Mouse (Mus musculus) frontal cortex, adult (tissue): Measurements from ENCODE around the gene Hoxc10.

Experiments used
- ATAC-seq: cut with Nextera tagmentation; 2 replicates; pipeline ENCODE4 v1.9.2; 2017; ENCODE audit warnings: mild to moderate bottlenecking, moderate library complexity, mixed read lengths; ENCODE audit not compliant: low TSS enrichment

Gene Hoxc10

DNA sequence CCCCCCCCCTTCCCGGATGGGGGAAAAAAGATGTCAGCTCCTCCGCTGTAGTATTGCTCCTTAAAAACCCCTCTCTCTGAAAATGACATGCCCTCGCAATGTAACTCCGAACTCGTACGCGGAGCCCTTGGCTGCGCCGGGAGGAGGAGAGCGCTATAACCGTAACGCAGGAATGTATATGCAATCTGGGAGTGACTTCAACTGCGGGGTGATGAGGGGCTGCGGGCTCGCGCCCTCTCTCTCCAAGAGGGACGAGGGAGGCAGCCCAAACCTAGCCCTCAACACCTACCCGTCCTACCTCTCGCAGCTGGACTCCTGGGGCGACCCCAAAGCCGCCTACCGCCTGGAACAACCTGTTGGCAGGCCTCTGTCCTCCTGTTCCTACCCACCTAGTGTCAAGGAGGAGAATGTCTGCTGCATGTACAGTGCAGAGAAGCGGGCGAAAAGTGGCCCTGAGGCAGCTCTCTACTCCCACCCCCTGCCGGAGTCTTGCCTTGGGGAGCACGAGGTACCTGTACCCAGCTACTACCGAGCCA, at the start of gene Hoxc10:
Gene Hoxc10 (plus strand): TSS at position 21 of the 536 bp plus-strand sequence.
- ATAC-seq = no peak

- ATAC-seq = no peak
Measured at GRCm38 (mm10) chr15:102917972-102918572, 48.5 kb upstream of the Hoxc10 start.

GRCm38 (mm10) chr15:102918611-102919265, 47.9 kb upstream of the Hoxc10 start:
- ATAC-seq = no peak

GRCm38 (mm10) chr15:102919336-102920180, 47.0 kb upstream of the Hoxc10 start:
- ATAC-seq = no peak

GRCm38 (mm10) chr15:102920619-102921018, 46.0 kb upstream of the Hoxc10 start:
- ATAC-seq = no peak

- ATAC-seq = no peak
Measured at GRCm38 (mm10) chr15:102921053-102922011, 45.3 kb upstream of the Hoxc10 start, which contains the start of gene Hoxc13. Gene Hoxc13, plus strand, starts transcription at chr15:102921103.

GRCm38 (mm10) chr15:102922012-102922362, 44.6 kb upstream of the Hoxc10 start:
- no peak for ATAC-seq

GRCm38 (mm10) chr15:102922636-102923500, 43.7 kb upstream of the Hoxc10 start:
- no peak for ATAC-seq

DNA sequence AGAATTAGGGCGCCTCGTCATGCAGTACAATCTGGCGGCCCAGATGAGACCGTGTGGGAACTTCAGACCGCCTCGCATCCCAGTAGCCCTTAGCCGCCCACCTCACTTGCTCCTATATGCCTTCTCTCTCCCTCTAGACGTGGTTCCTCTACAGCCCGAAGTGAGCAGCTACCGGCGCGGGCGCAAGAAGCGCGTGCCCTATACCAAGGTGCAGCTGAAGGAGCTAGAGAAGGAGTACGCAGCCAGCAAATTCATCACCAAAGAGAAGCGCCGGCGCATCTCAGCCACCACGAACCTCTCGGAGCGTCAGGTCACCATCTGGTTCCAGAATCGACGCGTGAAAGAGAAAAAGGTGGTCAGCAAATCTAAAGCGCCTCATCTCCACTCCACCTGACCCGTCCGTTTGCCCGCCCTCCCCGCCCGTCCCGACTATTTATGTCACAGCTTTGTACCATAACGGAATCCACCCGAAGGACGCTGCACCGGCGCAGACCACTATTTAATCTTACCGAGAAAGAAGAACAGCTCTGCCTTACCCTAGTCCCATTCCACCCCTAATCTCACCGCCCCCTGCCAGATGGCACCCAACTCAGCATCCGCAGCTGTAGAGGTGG, 39.5 kb upstream of the Hoxc10 start:
- no peak for ATAC-seq

DNA sequence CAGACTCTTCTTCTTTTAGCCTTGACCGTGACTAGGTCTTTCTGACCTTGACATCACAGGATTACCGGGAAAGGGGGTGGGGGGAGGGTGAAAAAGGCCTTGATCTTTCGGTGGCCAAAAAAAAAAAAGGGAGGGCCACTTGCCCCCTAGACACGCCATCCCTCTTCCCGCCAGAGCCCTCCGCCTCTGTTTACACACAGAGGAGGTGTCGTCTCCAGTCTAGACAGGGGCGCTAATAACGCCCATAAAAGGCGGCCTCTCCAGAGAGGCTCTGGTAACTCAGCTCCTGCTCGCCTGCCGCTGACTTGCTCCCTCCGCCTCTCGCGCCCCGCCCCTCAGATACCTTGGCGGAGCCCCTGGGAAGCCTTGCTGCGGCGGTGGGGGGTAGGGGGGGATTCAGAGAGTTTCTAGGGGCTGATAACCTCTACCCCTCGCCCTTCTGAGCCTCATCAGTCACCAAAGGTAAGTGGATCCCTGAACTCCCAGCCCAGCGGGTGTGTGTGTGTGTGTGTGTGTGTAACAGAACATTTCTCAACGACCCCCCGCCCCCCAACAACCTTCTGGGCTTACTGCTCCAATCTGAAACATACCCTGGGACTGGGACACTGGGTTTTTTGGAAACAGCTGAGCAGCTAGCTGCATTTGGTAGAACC, 34.8 kb upstream of the Hoxc10 start:
- ATAC-seq = no peak

GRCm38 (mm10) chr15:102934438-102934837, 32.2 kb upstream of the Hoxc10 start:
- ATAC-seq = no peak

- ATAC-seq = no peak
Measured at GRCm38 (mm10) chr15:102934897-102935296, 31.7 kb upstream of the Hoxc10 start.

DNA sequence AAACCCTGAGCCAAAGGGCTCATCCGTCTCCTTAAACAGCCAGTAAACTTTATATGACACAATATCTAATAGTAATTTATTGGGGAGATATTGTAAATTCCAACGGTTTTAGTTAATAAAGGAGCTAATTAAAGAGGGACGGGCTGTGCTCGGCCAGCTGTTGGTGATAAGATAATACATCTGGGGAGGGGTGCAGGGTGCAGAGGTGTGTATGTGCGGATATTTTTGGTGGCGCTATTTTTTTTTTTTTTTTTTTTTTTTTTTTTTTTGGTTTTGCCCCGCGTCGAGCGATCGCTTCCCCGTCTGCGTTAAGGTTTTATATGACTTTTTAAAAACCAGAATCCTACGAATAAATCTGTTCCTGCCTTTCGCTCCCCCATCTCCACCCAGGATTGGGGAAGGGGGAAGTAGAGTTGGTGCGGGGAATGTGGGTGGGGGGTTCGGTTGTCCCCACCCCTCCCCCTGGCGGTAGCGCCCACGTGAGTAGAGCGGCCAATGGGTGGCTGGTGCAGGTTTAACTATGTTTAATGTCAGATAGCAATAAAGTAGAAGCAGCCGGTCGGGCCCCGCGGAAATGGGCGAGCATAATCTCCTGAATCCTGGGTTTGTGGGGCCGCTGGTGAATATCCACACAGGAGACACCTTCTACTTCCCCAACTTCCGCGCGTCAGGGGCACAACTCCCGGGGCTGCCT, 30.2 kb upstream of the Hoxc10 start, which contains the start of gene Hoxc12:
Gene Hoxc12 (plus strand): TSS at position 479 of the 694 bp plus-strand sequence.
- no peak for ATAC-seq

DNA sequence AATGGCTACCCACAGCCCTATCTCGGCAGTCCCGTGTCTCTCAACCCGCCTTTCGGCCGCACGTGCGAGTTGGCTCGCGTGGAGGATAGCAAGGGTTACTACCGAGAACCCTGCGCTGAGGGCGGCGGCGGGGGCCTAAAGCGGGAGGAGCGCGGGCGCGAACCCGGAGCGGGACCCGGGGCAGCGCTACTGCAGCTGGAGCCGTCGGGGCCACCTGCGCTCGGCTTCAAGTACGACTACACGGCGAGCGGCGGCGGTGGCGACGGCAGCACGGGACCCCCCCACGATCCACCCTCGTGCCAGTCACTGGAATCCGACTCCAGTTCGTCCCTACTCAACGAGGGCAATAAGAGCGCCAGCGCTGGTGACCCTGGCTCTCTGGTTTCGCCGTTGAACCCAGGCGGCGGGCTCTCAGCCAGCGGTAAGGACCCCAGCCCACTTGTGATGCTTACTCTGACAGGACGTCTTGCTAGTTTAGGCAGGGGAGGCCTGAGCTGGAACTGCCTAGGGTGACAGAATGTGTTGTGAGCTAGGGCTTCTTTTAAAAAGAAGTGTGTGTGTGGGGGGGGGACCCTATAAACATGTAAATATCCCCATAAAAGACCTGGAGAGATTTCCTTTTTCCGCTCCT, 29.4 kb upstream of the Hoxc10 start:
- ATAC-seq = no peak

DNA sequence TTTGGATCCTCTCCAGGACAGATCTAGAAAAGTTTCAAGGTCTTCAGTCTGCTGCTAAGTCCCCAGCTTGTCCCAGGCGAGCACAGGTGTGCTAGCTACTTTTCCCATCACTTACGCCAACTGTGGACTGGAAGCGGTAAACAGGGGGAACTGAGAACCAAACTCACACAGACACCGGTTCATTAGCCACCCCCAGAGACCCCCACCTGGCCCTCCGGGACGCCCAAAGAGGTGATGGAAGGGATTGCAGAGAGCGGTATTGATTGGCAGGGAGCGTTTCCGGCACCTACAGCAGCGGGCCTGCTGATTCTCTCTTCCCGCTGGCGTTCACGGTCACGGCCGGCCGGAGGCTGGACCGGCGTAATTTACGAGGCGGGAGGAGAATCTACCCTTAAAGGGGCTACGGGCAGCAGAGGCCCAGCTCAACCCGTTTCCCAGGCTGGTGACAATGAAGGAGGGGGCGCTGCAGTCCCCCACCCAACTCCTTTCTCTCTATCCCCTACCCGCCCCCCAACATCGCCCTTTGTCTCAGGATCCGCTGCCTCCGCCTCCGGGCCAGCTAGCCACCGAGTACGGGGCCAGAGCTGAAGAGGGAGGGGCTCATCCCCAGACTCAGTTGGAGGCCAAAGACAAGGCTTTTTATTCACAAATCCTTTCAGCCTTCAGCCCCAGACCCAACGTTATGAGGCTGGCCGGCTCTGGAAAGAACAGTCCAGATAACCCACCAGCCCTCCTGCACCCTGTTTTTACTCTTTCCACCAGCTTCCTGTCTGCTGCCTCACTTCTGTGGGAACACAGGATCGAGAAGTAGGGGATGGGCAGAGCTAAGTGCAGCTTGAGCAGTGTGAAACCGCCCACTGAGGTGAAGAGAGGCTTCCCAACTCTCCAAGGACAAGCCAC, 27.1 kb upstream of the Hoxc10 start:
- no peak for ATAC-seq

DNA sequence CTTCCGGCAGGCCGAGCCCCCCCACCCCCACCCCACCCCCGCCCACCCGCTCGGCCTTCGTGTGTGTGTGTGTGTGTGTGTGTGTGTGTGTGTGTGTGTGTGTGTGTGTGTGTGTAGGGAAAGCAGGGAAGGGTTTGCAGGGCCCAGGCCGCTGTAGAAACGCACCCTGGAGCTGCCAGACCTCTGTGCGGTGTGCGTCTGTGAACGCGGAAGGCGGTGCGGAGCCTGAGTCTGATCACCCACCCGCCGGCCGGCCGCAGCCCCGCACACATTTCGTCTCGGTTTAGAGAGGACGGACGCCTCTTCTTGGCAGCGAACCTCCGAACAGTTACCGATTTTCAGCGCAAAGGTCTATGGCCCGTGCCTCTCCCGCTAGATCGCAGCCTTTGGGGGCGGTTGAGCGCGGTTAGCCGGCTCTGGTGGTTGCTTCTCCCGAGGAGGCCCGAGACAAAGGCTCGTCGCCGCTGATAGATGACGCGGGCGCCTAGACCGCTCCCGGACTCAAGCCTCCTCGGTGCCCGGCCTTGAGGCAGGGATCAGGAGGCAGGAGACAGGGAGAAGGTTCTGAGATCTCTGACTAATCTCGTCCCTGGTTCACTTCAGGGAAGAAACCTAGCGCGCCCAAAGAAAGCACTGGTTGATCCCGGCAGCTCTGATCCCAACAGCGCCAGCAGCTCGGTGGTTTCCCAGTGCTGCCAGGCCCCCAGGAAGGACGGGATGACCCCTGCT, 23.7 kb upstream of the Hoxc10 start:
- no peak for ATAC-seq

DNA sequence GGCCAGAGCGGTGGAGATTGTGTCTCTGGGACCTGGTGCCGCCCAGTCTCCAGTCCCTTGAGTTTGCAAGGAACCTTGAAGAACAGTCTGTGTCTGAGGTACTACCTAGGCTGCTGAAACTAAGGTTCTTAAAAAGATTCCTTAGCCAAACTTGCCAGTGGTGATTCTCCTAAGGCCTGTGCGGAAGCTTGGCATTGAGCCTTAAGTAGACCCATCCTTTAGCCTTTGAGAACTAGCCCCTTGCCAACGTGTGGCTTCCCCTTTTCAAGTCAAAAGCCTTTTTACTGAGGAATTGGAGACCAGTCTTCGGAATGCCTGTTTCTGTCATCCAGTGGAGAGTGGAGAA, 23.2 kb upstream of the Hoxc10 start:
- no peak for ATAC-seq
